Mouse (Mus musculus): ENCODE data around the gene Matk.

DNA sequence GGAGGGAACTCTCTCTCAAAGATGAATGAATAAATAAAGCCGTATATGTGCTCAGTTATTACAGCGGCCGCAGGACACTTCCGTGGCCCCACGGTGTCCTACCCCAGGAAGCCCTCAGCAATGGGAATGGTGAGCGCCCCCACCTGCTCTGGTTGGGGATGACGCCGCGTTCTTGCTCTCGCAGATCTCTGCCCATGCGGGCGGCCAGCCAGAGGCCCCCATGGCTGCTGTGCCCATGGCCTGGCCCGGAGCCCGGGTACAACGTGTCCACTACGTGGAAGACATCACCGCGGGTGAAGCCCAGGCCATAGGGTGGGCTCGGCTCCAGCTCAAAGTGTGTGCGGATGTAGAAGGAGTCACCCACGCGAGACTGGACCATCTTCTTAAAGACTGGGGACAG lies 24.9 kb downstream of the Matk start:
- TF ChIP-seq CTCF (IDR thresholded peaks at IDR 0.05; ENCODE audit: borderline replicate concordance, insufficient read depth, low read length) = no peak
- no peak for TF ChIP-seq POLR2A (IDR thresholded peaks at IDR 0.05; ENCODE audit: low read depth, low read length)

All from embryonic fibroblast, embryonic 13.5 days (primary cell).